Mouse (Mus musculus): ENCODE results near the gene Rtn1. TPM values are rescaled to one million over a fixed set of nuclear protein-coding genes. Genes with fewer than 3 reads are reported as not detected.

Rtn1 gene
- polyA plus RNA-seq, 1 experiment, result 1,191 TPM

- DNase-seq (ENCODE audit: extremely low spot score in 1 of 2, low spot score in 1 of 2), result peak in 1 of 2 experiments; percentile 42
Observed at GRCm38 (mm10) chr12:72376309-72376708, 32.5 kb downstream of the Rtn1 start.

- DNase-seq (ENCODE audit: extremely low spot score in 1 of 2, low spot score in 1 of 2), result no peak
Observed at GRCm38 (mm10) chr12:72374823-72375225, 34.0 kb downstream of the Rtn1 start.

GRCm38 (mm10) chr12:72373916-72374615 is 34.8 kb downstream of the Rtn1 start:
- DNase-seq (ENCODE audit: extremely low spot score in 1 of 2, low spot score in 1 of 2), result peak in 1 of 2 experiments; percentile 35

GRCm38 (mm10) chr12:72370081-72370480 is 38.8 kb downstream of the Rtn1 start:
- no peak for DNase-seq (ENCODE audit: extremely low spot score in 1 of 2, low spot score in 1 of 2)

GRCm38 (mm10) chr12:72366763-72367162 is 42.1 kb downstream of the Rtn1 start:
- no peak for DNase-seq (ENCODE audit: extremely low spot score in 1 of 2, low spot score in 1 of 2)

- DNase-seq (ENCODE audit: extremely low spot score in 1 of 2, low spot score in 1 of 2), result no peak
Observed at GRCm38 (mm10) chr12:72366104-72366437, 42.8 kb downstream of the Rtn1 start.

GRCm38 (mm10) chr12:72365231-72366103 is 43.4 kb downstream of the Rtn1 start:
- DNase-seq (ENCODE audit: extremely low spot score in 1 of 2, low spot score in 1 of 2), result no peak

GRCm38 (mm10) chr12:72364543-72364942 is 44.3 kb downstream of the Rtn1 start:
- no peak for DNase-seq (ENCODE audit: extremely low spot score in 1 of 2, low spot score in 1 of 2)

- no peak for DNase-seq (ENCODE audit: extremely low spot score in 1 of 2, low spot score in 1 of 2)
Observed at GRCm38 (mm10) chr12:72361701-72362354, 47.0 kb downstream of the Rtn1 start.

GRCm38 (mm10) chr12:72360926-72361615 is 47.8 kb downstream of the Rtn1 start:
- DNase-seq (ENCODE audit: extremely low spot score in 1 of 2, low spot score in 1 of 2), result no peak

GRCm38 (mm10) chr12:72359903-72360302 is 49.0 kb downstream of the Rtn1 start:
- DNase-seq (ENCODE audit: extremely low spot score in 1 of 2, low spot score in 1 of 2), result no peak

GRCm38 (mm10) chr12:72357667-72358420 is 51.0 kb downstream of the Rtn1 start:
- DNase-seq (ENCODE audit: extremely low spot score in 1 of 2, low spot score in 1 of 2), result no peak

- peak in 1 of 2 experiments; percentile 49 for DNase-seq (ENCODE audit: extremely low spot score in 1 of 2, low spot score in 1 of 2)
Observed at GRCm38 (mm10) chr12:72354241-72354640, 54.6 kb downstream of the Rtn1 start.

- DNase-seq (ENCODE audit: extremely low spot score in 1 of 2, low spot score in 1 of 2), result no peak
Observed at GRCm38 (mm10) chr12:72353506-72353905, 55.3 kb downstream of the Rtn1 start.

- DNase-seq (ENCODE audit: extremely low spot score in 1 of 2, low spot score in 1 of 2), result no peak
Observed at GRCm38 (mm10) chr12:72348508-72348907, 60.3 kb downstream of the Rtn1 start.

GRCm38 (mm10) chr12:72347184-72347583 is 61.7 kb downstream of the Rtn1 start:
- no peak for DNase-seq (ENCODE audit: extremely low spot score in 1 of 2, low spot score in 1 of 2)

GRCm38 (mm10) chr12:72343639-72344038 is 65.2 kb downstream of the Rtn1 start:
- no peak for DNase-seq (ENCODE audit: extremely low spot score in 1 of 2, low spot score in 1 of 2)

GRCm38 (mm10) chr12:72336009-72336408 is 72.8 kb downstream of the Rtn1 start:
- no peak for DNase-seq (ENCODE audit: extremely low spot score in 1 of 2, low spot score in 1 of 2)

- DNase-seq (ENCODE audit: extremely low spot score in 1 of 2, low spot score in 1 of 2), result peak in 1 of 2 experiments; percentile 38
Observed at GRCm38 (mm10) chr12:72332488-72333013, 76.3 kb downstream of the Rtn1 start.

All from frontal cortex, adult 2 months (tissue).